Mouse (Mus musculus) neural tube, embryonic 11.5 days (tissue): Measurements from ENCODE around the gene Enpep. TPM values are rescaled to one million over a fixed set of nuclear protein-coding genes. Genes with fewer than 3 reads are reported as not detected.

Experiments
- ATAC-seq: fragments of 200-750 bp; cut with Nextera tagmentation; 2 replicates; pipeline ENCODE4 v1.8.0; 2017; ENCODE audit warnings: moderate number of reproducible peaks, mild to moderate bottlenecking, moderate TSS enrichment, moderate library complexity; ENCODE audit not compliant: insufficient read depth, low FRiP score, low TSS enrichment
- DNase-seq: peaks from one replicate; pipeline ENCODE4 v3.0.0-alpha.2; 2015; ENCODE audit warnings: low spot score
- H3K27ac ChIP-seq: fragments of 300-500 bp; sonication (generic); 2 replicates; pipeline ENCODE4 v1.5.1; 2014; ENCODE audit warnings: low read depth, mild to moderate bottlenecking, low read length
- H3K27me3 ChIP-seq: fragments of 300-500 bp; sonication (generic); 2 replicates; pipeline ENCODE4 v1.6.1; 2014; ENCODE audit warnings: mild to moderate bottlenecking, low read length, mixed read lengths; ENCODE audit not compliant: control insufficient read depth, insufficient read depth
- H3K36me3 ChIP-seq: fragments of 300-500 bp; sonication (generic); 2 replicates; pipeline ENCODE4 v1.6.1; 2014; ENCODE audit warnings: mild to moderate bottlenecking, low read length, moderate library complexity, mixed read lengths; ENCODE audit not compliant: control insufficient read depth, insufficient read depth
- H3K4me1 ChIP-seq: fragments of 300-500 bp; sonication (generic); 2 replicates; pipeline ENCODE4 v1.6.1; 2014; ENCODE audit warnings: low read length, mixed read lengths; ENCODE audit not compliant: control insufficient read depth, insufficient read depth
- H3K4me2 ChIP-seq: fragments of 300-500 bp; sonication (generic); 2 replicates; pipeline ENCODE4 v1.6.1; 2014; ENCODE audit warnings: low read depth, mild to moderate bottlenecking, moderate library complexity
- H3K4me3 ChIP-seq: fragments of 300-500 bp; sonication (generic); 2 replicates; pipeline ENCODE4 v1.5.1; 2014; ENCODE audit warnings: low read depth, low read length
- H3K9ac ChIP-seq: fragments of 300-500 bp; sonication (generic); 2 replicates; pipeline ENCODE4 v1.6.1; 2014; ENCODE audit warnings: mild to moderate bottlenecking, low read length
- H3K9me3 ChIP-seq: fragments of 300-500 bp; sonication (generic); 2 replicates; pipeline ENCODE4 v1.6.1; 2016; ENCODE audit warnings: low read length; ENCODE audit not compliant: control insufficient read depth
- WGBS: fragments of 180-500 bp; shearing (Covaris S2); extraction: QIAGEN DNeasy Blood & Tissue Kit; methylation state at CpG from one replicate; pipeline ENCODE4 v1.1.7; 2014; 5-methylcytosine and 5-hydroxymethylcytosine counted together
- polyA plus RNA-seq: library from polyadenylated mRNA; unstranded; fragments of >200 nt; fragmentation: Nextera tagmentation; extraction: Ambion mirVana; gene quantifications from 2 replicates; pipeline ENCODE4 v1.2.1, GENCODE M21; 2014

The Enpep gene
- polyA plus RNA-seq, 1 experiment from 2014 or later, result 0.24 TPM

- no peaks in the 10 kb centered on the region for H3K4me1 ChIP-seq
- ATAC-seq, result no peak
- H3K4me2 ChIP-seq, result no peak overlapping the region
- 91% methylated on average over 9 of the region's 9 CpGs for WGBS
- no peak overlapping the region for H3K27ac ChIP-seq
- no peak for DNase-seq
- no peaks in the 10 kb centered on the region for H3K9me3 ChIP-seq
- no peak overlapping the region for H3K9ac ChIP-seq
- no peaks in the 10 kb centered on the region for H3K27me3 ChIP-seq
- H3K4me3 ChIP-seq, result no peak overlapping the region
- no peaks in the 10 kb centered on the region for H3K36me3 ChIP-seq
Observed at GRCm38 (mm10) chr3:129250997-129251396, 81.5 kb downstream of the Enpep start.

GRCm38 (mm10) chr3:129238664-129239258, 93.8 kb downstream of the Enpep start:
- DNase-seq (peak; percentile 11), ATAC-seq (no peak)
- Histone ChIP-seq H3K27ac (no peak overlapping the region), H3K4me3 (no peak overlapping the region), H3K9ac (no peak overlapping the region), H3K36me3 (no peaks in the 10 kb centered on the region), H3K27me3 (no peaks in the 10 kb centered on the region), H3K4me2 (no peak overlapping the region), H3K9me3 (no peaks in the 10 kb centered on the region), H3K4me1 (no peaks in the 10 kb centered on the region)
- 28% methylated on average over 13 of the region's 13 CpGs for WGBS

- Histone ChIP-seq H3K9ac (no peak overlapping the region), H3K9me3 (no peaks in the 10 kb centered on the region), H3K4me2 (no peak overlapping the region), H3K4me3 (no peak overlapping the region), H3K36me3 (no peaks in the 10 kb centered on the region), H3K27me3 (no peaks in the 10 kb centered on the region), H3K4me1 (no peaks in the 10 kb centered on the region), H3K27ac (no peak overlapping the region)
- DNase-seq (no peak), ATAC-seq (no peak)
- WGBS, result 90% methylated on average over 1 of the region's 1 CpGs
Observed at GRCm38 (mm10) chr3:129238010-129238409, 94.5 kb downstream of the Enpep start.

GRCm38 (mm10) chr3:129227331-129227730, 105.2 kb downstream of the Enpep start:
- 3% methylated on average over 5 of the region's 5 CpGs for WGBS
- ATAC-seq (no peak), DNase-seq (no peak)
- Histone ChIP-seq H3K9ac (no peak overlapping the region), H3K4me1 (no peaks in the 10 kb centered on the region), H3K9me3 (no peaks in the 10 kb centered on the region), H3K4me2 (no peak overlapping the region), H3K27ac (no peak overlapping the region), H3K4me3 (no peak overlapping the region), H3K27me3 (peaks cover 65% of the 10 kb centered on the region), H3K36me3 (no peaks in the 10 kb centered on the region)

GRCm38 (mm10) chr3:129226681-129227080, 105.8 kb downstream of the Enpep start:
- Histone ChIP-seq H3K4me3 (no peak overlapping the region), H3K27me3 (peaks cover 72% of the 10 kb centered on the region), H3K4me2 (no peak overlapping the region), H3K9ac (no peak overlapping the region), H3K4me1 (no peaks in the 10 kb centered on the region), H3K27ac (no peak overlapping the region), H3K9me3 (no peaks in the 10 kb centered on the region), H3K36me3 (no peaks in the 10 kb centered on the region)
- WGBS, result under 1% methylated on average over 6 of the region's 6 CpGs
- no peak for DNase-seq
- no peak for ATAC-seq

- DNase-seq (no peak), ATAC-seq (no peak)
- Histone ChIP-seq H3K36me3 (no peaks in the 10 kb centered on the region), H3K9me3 (no peaks in the 10 kb centered on the region), H3K9ac (no peak overlapping the region), H3K4me1 (no peaks in the 10 kb centered on the region), H3K4me3 (no peak overlapping the region), H3K4me2 (no peak overlapping the region), H3K27me3 (peaks cover 80% of the 10 kb centered on the region), H3K27ac (no peak overlapping the region)
- 2% methylated on average over 13 of the region's 13 CpGs for WGBS
Observed at GRCm38 (mm10) chr3:129225577-129226289, 106.8 kb downstream of the Enpep start.

- Histone ChIP-seq H3K27ac (no peak overlapping the region), H3K4me1 (no peaks in the 10 kb centered on the region), H3K27me3 (peaks cover 84% of the 10 kb centered on the region), H3K4me3 (no peak overlapping the region), H3K9me3 (no peaks in the 10 kb centered on the region), H3K36me3 (no peaks in the 10 kb centered on the region), H3K4me2 (no peak overlapping the region), H3K9ac (no peak overlapping the region)
- DNase-seq (no peak), ATAC-seq (no peak)
- 1% methylated on average over 40 of the region's 40 CpGs for WGBS
Observed at GRCm38 (mm10) chr3:129224806-129225576, 107.5 kb downstream of the Enpep start.

- H3K27me3 ChIP-seq, result peaks cover 90% of the 10 kb centered on the region
- H3K9ac ChIP-seq, result no peak overlapping the region
- H3K4me1 ChIP-seq, result no peaks in the 10 kb centered on the region
- DNase-seq (peak; percentile 54), ATAC-seq (no peak)
- no peaks in the 10 kb centered on the region for H3K9me3 ChIP-seq
- no peaks in the 10 kb centered on the region for H3K36me3 ChIP-seq
- H3K27ac ChIP-seq, result no peak overlapping the region
- WGBS, result under 1% methylated on average over 26 of the region's 26 CpGs
- H3K4me3 ChIP-seq, result no peak overlapping the region
- H3K4me2 ChIP-seq, result no peak overlapping the region
Observed at GRCm38 (mm10) chr3:129223964-129224805, 108.3 kb downstream of the Enpep start.
